Mouse (Mus musculus) stomach, embryonic 16.5 days (tissue): ENCODE data around the gene Rps26. TPM values are rescaled to one million over a fixed set of nuclear protein-coding genes. Genes with fewer than 3 reads are reported as not detected.

Experiments used
- ATAC-seq: fragments of 200-750 bp; cut with Nextera tagmentation; 2 replicates; pipeline ENCODE4 v1.8.0; 2017; ENCODE audit warnings: moderate number of reproducible peaks, moderate TSS enrichment; ENCODE audit not compliant: insufficient read depth, low FRiP score
- H3K27ac ChIP-seq: fragments of 300-500 bp; sonication (generic); 2 replicates; pipeline ENCODE4 v1.5.1; 2014; ENCODE audit warnings: low read length
- H3K27me3 ChIP-seq: fragments of 300-500 bp; sonication (generic); 2 replicates; pipeline ENCODE4 v1.6.1; 2014; ENCODE audit warnings: low read length, control low read depth, mixed read lengths; ENCODE audit not compliant: control insufficient read depth, insufficient read depth
- H3K36me3 ChIP-seq: fragments of 300-500 bp; sonication (generic); 2 replicates; pipeline ENCODE4 v1.6.1; 2014; ENCODE audit warnings: low read length; ENCODE audit not compliant: control insufficient read depth, insufficient read depth
- H3K4me1 ChIP-seq: fragments of 300-500 bp; sonication (generic); 2 replicates; pipeline ENCODE4 v1.6.1; 2014; ENCODE audit warnings: low read length, control low read depth, mixed read lengths; ENCODE audit not compliant: control insufficient read depth, insufficient read depth
- H3K4me2 ChIP-seq: fragments of 300-500 bp; sonication (generic); 2 replicates; pipeline ENCODE4 v1.6.1; 2014; ENCODE audit warnings: low read depth, low read length, mixed read lengths
- H3K4me3 ChIP-seq: fragments of 300-500 bp; sonication (generic); replicated peaks from 2 replicates; pipeline ENCODE4 v1.5.1; 2014; ENCODE audit warnings: mild to moderate bottlenecking, low read length
- H3K9ac ChIP-seq: fragments of 300-500 bp; sonication (generic); 2 replicates; pipeline ENCODE4 v1.6.1; 2014; ENCODE audit warnings: low read length
- H3K9me3 ChIP-seq: fragments of 300-500 bp; sonication (generic); replicated peaks from 2 replicates; pipeline ENCODE4 v1.6.1; 2016; ENCODE audit warnings: low read length, control low read depth; ENCODE audit not compliant: control insufficient read depth
- WGBS: fragments of 180-500 bp; shearing (Covaris S2); extraction: QIAGEN DNeasy Blood & Tissue Kit; methylation state at CpG from one replicate; pipeline ENCODE4 v1.1.7; 2014; 5-methylcytosine and 5-hydroxymethylcytosine counted together
- polyA plus RNA-seq: library from polyadenylated mRNA; unstranded; fragments of >200 nt; fragmentation: Nextera tagmentation; extraction: Ambion mirVana; gene quantifications from 2 replicates; pipeline ENCODE4 v1.2.1, GENCODE M21; 2015

Gene Rps26
- polyA plus RNA-seq, 1 experiment from 2014 or later, result 704 TPM

DNA sequence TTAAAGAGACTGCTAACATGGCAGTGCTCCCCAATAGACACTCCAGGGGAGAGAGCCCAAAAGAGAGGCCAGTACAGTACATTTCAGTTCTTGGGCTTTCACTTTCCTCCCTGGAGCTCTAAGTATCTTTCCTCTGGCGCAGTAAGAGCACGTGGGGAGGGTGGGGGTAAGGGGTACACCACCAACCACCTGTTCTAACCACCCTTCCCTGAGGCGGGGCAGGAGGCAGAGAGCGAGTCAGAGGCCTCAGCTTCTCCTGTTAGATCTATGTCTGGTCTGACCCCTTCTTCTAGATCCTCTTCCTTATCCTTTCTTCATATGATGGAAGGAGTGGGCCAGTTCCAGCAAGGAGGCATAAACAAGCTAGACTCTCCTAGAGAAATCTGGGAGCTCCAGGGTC is 39.4 kb downstream of the Rps26 start:
- Histone ChIP-seq H3K9ac (peak overlapping the region; percentile 43), H3K4me3 (peak overlapping the region; percentile 74), H3K36me3 (no peaks in the 10 kb centered on the region), H3K4me2 (peak overlapping the region; percentile 97), H3K4me1 (peaks cover 22% of the 10 kb centered on the region; the same call in 1 of the 2 replicates), H3K27me3 (0 out of 2 replicates have a peak, but pooled peaks cover 12% of the 10 kb centered on the region), H3K9me3 (no peaks in the 10 kb centered on the region), H3K27ac (peak overlapping the region; percentile 97)
- 33% methylated on average over 4 of the region's 4 CpGs for WGBS
- no peak for ATAC-seq

DNA sequence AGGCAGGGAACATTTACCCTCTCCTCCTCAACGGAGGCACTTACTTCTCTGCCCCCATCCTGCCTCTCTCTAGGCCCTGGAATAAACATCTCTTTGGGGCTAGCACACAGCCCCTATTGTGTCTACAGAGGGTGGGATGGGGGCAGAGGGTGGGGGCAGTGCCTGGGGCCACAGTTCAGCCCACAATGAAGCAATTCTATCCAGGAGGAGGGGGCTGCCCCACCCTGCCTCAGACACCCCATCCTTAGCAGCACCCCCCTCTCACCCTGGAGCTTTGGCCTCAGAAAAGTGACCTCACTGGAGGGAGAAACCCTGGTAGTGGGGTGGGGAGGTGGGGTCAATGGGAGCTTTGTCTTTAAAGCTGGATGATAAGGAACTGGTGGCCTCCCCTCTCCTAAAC is 40.0 kb downstream of the Rps26 start:
- WGBS, result 16% methylated on average over 1 of the region's 1 CpGs

DNA sequence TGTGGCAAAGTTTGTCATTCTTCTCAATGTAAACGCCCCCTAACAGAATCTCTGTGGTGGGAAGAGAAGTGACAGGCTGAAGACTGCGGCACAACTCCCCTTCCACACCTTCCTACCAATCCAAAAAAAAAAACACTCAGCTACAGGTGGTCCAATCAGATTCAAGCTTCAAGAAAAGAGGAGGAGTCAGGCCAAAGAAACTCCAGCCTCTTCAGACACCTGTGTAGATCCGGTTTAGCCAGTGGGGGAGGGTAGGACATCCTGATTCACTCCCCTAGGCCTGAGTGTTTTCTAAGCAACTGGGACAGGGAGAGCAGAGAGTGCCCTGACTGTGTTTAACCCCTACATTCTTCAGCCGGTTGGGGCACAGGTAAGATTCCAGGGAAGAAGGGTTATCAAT is 42.2 kb downstream of the Rps26 start:
- H3K27me3 ChIP-seq, result 0 out of 2 replicates have a peak, but pooled peaks cover 11% of the 10 kb centered on the region
- WGBS, result 9% methylated on average over 4 of the region's 4 CpGs

More for the DNA sequence above, 40.0 kb downstream of the Rps26 start:
- Histone ChIP-seq H3K4me3 (peak overlapping the region; percentile 74), H3K36me3 (no peaks in the 10 kb centered on the region), H3K27ac (peak overlapping the region; percentile 97), H3K9ac (peak overlapping the region; percentile 43), H3K4me2 (peak overlapping the region; percentile 97), H3K9me3 (no peaks in the 10 kb centered on the region), H3K4me1 (peaks cover 22% of the 10 kb centered on the region; the same call in 1 of the 2 replicates), H3K27me3 (0 out of 2 replicates have a peak, but pooled peaks cover 12% of the 10 kb centered on the region)
- ATAC-seq, result no peak

GRCm38 (mm10) chr10:128583644-128584043 is 42.9 kb downstream of the Rps26 start:
- Histone ChIP-seq H3K27me3 (0 out of 2 replicates have a peak, but pooled peaks cover 5% of the 10 kb centered on the region), H3K36me3 (no peaks in the 10 kb centered on the region), H3K9ac (peak overlapping the region; percentile 41; the same call in 1 of the 2 replicates), H3K9me3 (no peaks in the 10 kb centered on the region), H3K4me3 (peak overlapping the region; percentile 9; the same call in 1 of the 2 replicates), H3K4me2 (peak overlapping the region; percentile 35), H3K4me1 (peaks cover 22% of the 10 kb centered on the region; the same call in 1 of the 2 replicates), H3K27ac (peak overlapping the region; percentile 78)
- 20% methylated on average over 7 of the region's 7 CpGs for WGBS
- peak; percentile 51 for ATAC-seq

More for the DNA sequence above, 42.2 kb downstream of the Rps26 start:
- peak; percentile 76 for ATAC-seq
- peak overlapping the region; percentile 91 for H3K27ac ChIP-seq
- H3K4me2 ChIP-seq, result peak overlapping the region; percentile 35
- H3K4me3 ChIP-seq, result peak overlapping the region; percentile 9
- no peaks in the 10 kb centered on the region for H3K36me3 ChIP-seq
- H3K4me1 ChIP-seq, result peaks cover 22% of the 10 kb centered on the region; the same call in 1 of the 2 replicates
- H3K9ac ChIP-seq, result peak overlapping the region; percentile 31
- no peaks in the 10 kb centered on the region for H3K9me3 ChIP-seq

DNA sequence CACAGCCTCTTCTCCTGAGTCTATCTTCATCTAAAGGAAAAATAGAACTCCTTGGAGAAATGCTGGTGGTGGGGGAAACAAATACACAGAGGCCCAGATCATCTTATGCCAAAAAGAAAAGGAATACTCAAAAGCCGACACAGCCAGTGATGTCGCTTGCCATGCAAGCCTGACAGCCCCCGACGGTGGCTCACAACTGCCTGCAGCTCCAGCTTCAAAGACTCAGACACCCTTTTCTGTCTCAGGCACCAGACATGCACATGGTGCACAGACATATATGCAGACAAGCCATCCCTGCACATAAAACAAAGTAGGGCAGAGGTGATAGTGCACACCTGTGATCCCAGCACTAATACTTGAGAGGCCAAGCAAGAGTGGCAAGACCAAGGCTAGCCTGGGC is 46.8 kb downstream of the Rps26 start:
- Histone ChIP-seq H3K36me3 (0 out of 2 replicates have a peak, but pooled peaks cover 3% of the 10 kb centered on the region), H3K9ac (no peak overlapping the region), H3K4me2 (no peak overlapping the region), H3K9me3 (no peaks in the 10 kb centered on the region), H3K4me1 (peaks cover 12% of the 10 kb centered on the region; the same call in 1 of the 2 replicates), H3K27me3 (no peaks in the 10 kb centered on the region), H3K27ac (no peak overlapping the region), H3K4me3 (no peak overlapping the region)
- ATAC-seq, result no peak
- 86% methylated on average over 4 of the region's 4 CpGs for WGBS

DNA sequence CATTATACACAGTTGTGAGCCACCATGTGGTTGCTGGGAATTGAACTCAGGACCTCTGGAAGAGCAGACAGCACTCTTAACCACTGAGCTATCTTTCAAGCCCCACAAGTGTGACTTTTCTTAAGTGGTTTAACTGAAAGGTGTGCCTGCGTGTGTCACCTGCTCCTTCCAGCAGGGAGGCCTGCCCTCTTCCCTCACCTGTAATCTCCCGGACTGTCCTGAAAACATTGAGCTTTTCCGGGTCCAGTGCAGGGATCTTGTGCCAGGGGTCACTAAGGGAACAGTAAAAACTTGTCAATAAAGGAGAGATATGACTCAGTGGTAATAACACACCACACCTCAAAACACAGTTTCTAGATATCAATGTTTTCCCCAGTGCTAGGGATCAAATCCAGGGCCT is 47.2 kb downstream of the Rps26 start:
- no peaks in the 10 kb centered on the region for H3K9me3 ChIP-seq
- WGBS, result 59% methylated on average over 3 of the region's 3 CpGs
- 0 out of 2 replicates have a peak, but pooled peaks cover 3% of the 10 kb centered on the region for H3K36me3 ChIP-seq
- no peak overlapping the region for H3K27ac ChIP-seq
- ATAC-seq, result peak; percentile 69
- H3K9ac ChIP-seq, result no peak overlapping the region
- no peak overlapping the region for H3K4me3 ChIP-seq
- H3K27me3 ChIP-seq, result no peaks in the 10 kb centered on the region
- peaks cover 12% of the 10 kb centered on the region; the same call in 1 of the 2 replicates for H3K4me1 ChIP-seq
- H3K4me2 ChIP-seq, result no peak overlapping the region

- Histone ChIP-seq H3K4me3 (no peak overlapping the region), H3K4me1 (peaks cover 3% of the 10 kb centered on the region; the same call in 1 of the 2 replicates), H3K27me3 (no peaks in the 10 kb centered on the region), H3K4me2 (no peak overlapping the region), H3K27ac (no peak overlapping the region), H3K9me3 (no peaks in the 10 kb centered on the region), H3K36me3 (0 out of 2 replicates have a peak, but pooled peaks cover 3% of the 10 kb centered on the region), H3K9ac (peak overlapping the region; percentile 33; the same call in 1 of the 2 replicates)
- 70% methylated on average over 11 of the region's 11 CpGs for WGBS
- ATAC-seq, result no peak
These were observed 48.2 kb downstream of the Rps26 start for GRCm38 (mm10) chr10:128578330-128578729.

DNA sequence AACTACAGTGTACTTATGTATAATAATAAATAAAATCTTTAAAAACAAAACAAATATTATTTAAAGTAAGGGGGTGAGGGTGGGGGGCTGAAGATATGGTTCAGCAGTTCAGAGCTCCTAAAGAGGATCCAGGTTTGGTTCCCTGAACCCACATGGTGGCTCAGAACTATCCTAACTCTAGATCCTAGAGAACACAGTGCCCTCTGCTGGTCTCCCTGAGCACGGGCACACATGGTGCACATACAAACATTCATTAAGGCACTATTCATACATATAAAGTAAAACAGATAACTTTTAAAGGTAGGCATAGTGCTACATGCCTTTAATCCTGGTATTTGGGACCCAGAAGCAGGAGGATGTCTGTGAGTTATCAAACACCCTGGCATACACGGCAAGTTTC is 51.5 kb downstream of the Rps26 start:
- Histone ChIP-seq H3K27ac (no peak overlapping the region), H3K4me2 (no peak overlapping the region), H3K36me3 (0 out of 2 replicates have a peak, but pooled peaks cover 3% of the 10 kb centered on the region), H3K9ac (no peak overlapping the region), H3K4me1 (no peaks in the 10 kb centered on the region), H3K4me3 (no peak overlapping the region), H3K9me3 (no peaks in the 10 kb centered on the region), H3K27me3 (no peaks in the 10 kb centered on the region)
- WGBS, result 91% methylated on average over 2 of the region's 2 CpGs
- no peak for ATAC-seq
